In the genomic region with DNA sequence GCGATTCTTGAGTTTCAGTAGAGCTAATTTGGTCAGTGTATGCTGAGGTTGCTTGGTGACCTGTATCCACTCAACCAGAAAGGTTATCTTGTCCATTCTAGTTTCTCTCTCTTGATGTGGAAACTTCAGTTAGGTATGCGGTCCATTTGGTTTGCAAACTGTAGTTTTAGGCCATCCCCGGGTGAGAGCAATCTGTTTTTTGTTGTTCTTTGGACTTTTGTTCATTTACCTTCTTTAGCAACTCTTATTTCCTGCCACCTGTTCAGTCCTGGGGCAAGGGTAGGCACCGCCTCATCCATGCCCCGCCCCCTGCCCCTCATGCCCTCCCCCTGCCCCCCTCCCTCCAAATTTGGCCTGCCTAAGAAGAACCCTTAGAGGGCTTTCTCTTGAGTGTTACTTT, we compare ENCODE assay signal across 11 mouse cellular contexts. TPM values are rescaled to one million over a fixed set of nuclear protein-coding genes. Genes with fewer than 3 reads are reported as not detected.
DNase-seq lines count a peak whose midpoint lies in the region; ATAC-seq and TF ChIP-seq lines count a peak whose summit lies in the region.
"Had no signal": no experiment of that assay in that cellular context is flagged by ENCODE, and none has a peak within 500 bp of the region (broad histone marks: within the 10 kb centered on the region; RNA-seq: fewer than 3 reads in every experiment).

No protein-coding gene starts in this region.

- H3K27me3 ChIP-seq in lung, embryonic 15.5 days, result no peaks in the 10 kb centered on the region
- no peaks in the 10 kb centered on the region for H3K27me3 ChIP-seq in hindbrain, postnatal 0 days (ENCODE audit: insufficient read depth, low read length)
- no peaks in the 10 kb centered on the region for H3K27me3 ChIP-seq in midbrain, embryonic 14.5 days (ENCODE audit: control insufficient read depth, insufficient read depth, low read length)

- no peak for DNase-seq in lung, postnatal 14 days
- no peak for DNase-seq in hindbrain, postnatal 0 days (ENCODE audit: low spot score)
- DNase-seq in midbrain, embryonic 14.5 days, result no peak
- peak; percentile 43 to 60 for DNase-seq in thymus, postnatal 10 days (ENCODE audit: low spot score in 2 of 2)
- DNase-seq in right cerebral cortex, postnatal 10 days (ENCODE audit: low spot score in 2 of 2), result no peak
- DNase-seq in frontal cortex, postnatal 36 days (ENCODE audit: low spot score in 2 of 2), result no peak
- DNase-seq: heart, adult 2 months; kidney, postnatal 10 days had no signal

- H3K9me3 ChIP-seq in lung, embryonic 15.5 days, result no peaks in the 10 kb centered on the region
- no peaks in the 10 kb centered on the region for H3K9me3 ChIP-seq in hindbrain, postnatal 0 days (ENCODE audit: low read length)
- no peaks in the 10 kb centered on the region for H3K9me3 ChIP-seq in midbrain, embryonic 14.5 days (ENCODE audit: control insufficient read depth, low read length)

- TF ChIP-seq CTCF in hindbrain, postnatal 0 days (IDR thresholded peaks at IDR 0.05; ENCODE audit: low read depth), result no peak

- peak overlapping the region; percentile 18; the same call in 1 of the 2 replicates for H3K4me2 ChIP-seq in lung, embryonic 15.5 days
- H3K4me2 ChIP-seq in hindbrain, postnatal 0 days (ENCODE audit: low read depth, low read length), result peak overlapping the region; percentile 97
- peak overlapping the region; percentile 98 for H3K4me2 ChIP-seq in midbrain, embryonic 14.5 days (ENCODE audit: low read length)

- ATAC-seq in lung, embryonic 15.5 days (ENCODE audit: borderline replicate concordance, extremely low read depth, low FRiP score, low TSS enrichment), result no peak
- ATAC-seq in hindbrain, postnatal 0 days, result no peak
- ATAC-seq in midbrain, embryonic 14.5 days (ENCODE audit: low FRiP score, low TSS enrichment), result no peak

- H3K4me1 ChIP-seq in lung, embryonic 15.5 days, result peaks cover 48% of the 10 kb centered on the region
- H3K4me1 ChIP-seq in hindbrain, postnatal 0 days (ENCODE audit: insufficient read depth, low read length), result peaks cover 12% of the 10 kb centered on the region
- peaks cover 12% of the 10 kb centered on the region for H3K4me1 ChIP-seq in midbrain, embryonic 14.5 days (ENCODE audit: control insufficient read depth, insufficient read depth, low read length)

- no peak overlapping the region for H3K9ac ChIP-seq in lung, embryonic 15.5 days
- H3K9ac ChIP-seq in hindbrain, postnatal 0 days (replicated peaks; ENCODE audit: low read length), result no peak overlapping the region
- no peak overlapping the region for H3K9ac ChIP-seq in midbrain, embryonic 14.5 days (replicated peaks; ENCODE audit: low read length)
- H3K9ac ChIP-seq: liver, embryonic 14.5 days had no signal

- 0 out of 2 replicates have a peak overlapping the region, but pooled peaks have one; percentile 39 for H3K27ac ChIP-seq in lung, embryonic 15.5 days
- no peak overlapping the region for H3K27ac ChIP-seq in hindbrain, postnatal 0 days
- H3K27ac ChIP-seq in midbrain, embryonic 14.5 days (replicated peaks; ENCODE audit: low read depth, low read length), result no peak overlapping the region
- H3K27ac ChIP-seq: heart, adult 2 months; liver, embryonic 14.5 days had no signal

- no peaks in the 10 kb centered on the region for H3K36me3 ChIP-seq in lung, embryonic 15.5 days
- no peaks in the 10 kb centered on the region for H3K36me3 ChIP-seq in hindbrain, postnatal 0 days (ENCODE audit: insufficient read depth, low read length)
- H3K36me3 ChIP-seq in midbrain, embryonic 14.5 days (ENCODE audit: control insufficient read depth, insufficient read depth, low read length), result no peaks in the 10 kb centered on the region

- no peak overlapping the region for H3K4me3 ChIP-seq in lung, embryonic 15.5 days
- no peak overlapping the region for H3K4me3 ChIP-seq in hindbrain, postnatal 0 days (ENCODE audit: low read length)
- H3K4me3 ChIP-seq in midbrain, embryonic 14.5 days (replicated peaks; ENCODE audit: low read depth, low read length), result no peak overlapping the region
- H3K4me3 ChIP-seq: erythroblast, embryonic 14.5 days; heart, adult 2 months had no signal

- WGBS in lung, embryonic 15.5 days, result 57% methylated on average over 5 of the region's 5 CpGs
- whole genome bisulfite sequencing in hindbrain, postnatal 0 days, result 82% methylated on average over 5 of the region's 5 CpGs
- 81% methylated on average over 5 of the region's 5 CpGs for WGBS in midbrain, embryonic 14.5 days

RNA-seq across cellular contexts. Expression of a gene that starts 3.6 kb away (rescaled TPM):
- 9.3 and 9.4 TPM in 2 replicates for polyA plus RNA-seq in lung, embryonic 15.5 days (2015; fragmentation: Nextera tagmentation; extraction: Ambion mirVana)
- total RNA-seq in hindbrain, postnatal 0 days (2014; rRNA removed), result 14.9 and 15.8 TPM in 2 replicates
- polyA plus RNA-seq in hindbrain, postnatal 0 days (2015; fragmentation: Nextera tagmentation; extraction: Ambion mirVana), result 2.6 and 3.3 TPM in 2 replicates
- 5.1 and 6.2 TPM in 2 replicates for polyA plus RNA-seq in midbrain, embryonic 14.5 days (2014; fragmentation: Nextera tagmentation; extraction: Ambion mirVana)

Comparison
In these comparisons a context has a peak if more than half of its experiments do, and no peak if none do; other contexts are left out.
1. H3K4me2 ChIP-seq: peak in every context shown above with its lines; median percentile 98 in midbrain, embryonic 14.5 days; 97 in hindbrain, postnatal 0 days; 18 in lung, embryonic 15.5 days.
2. DNase-seq: peak in thymus, postnatal 10 days (2 of 2); none in lung, postnatal 14 days (single experiment), hindbrain, postnatal 0 days (single experiment), midbrain, embryonic 14.5 days (single experiment), right cerebral cortex, postnatal 10 days (0 of 2) and frontal cortex, postnatal 36 days (0 of 2).